Mouse (Mus musculus) induced T-regulatory cell, adult 2 months (primary cell): ENCODE data around the gene Pabpc5.

Source experiments
- DNase-seq: peaks from one replicate; pipeline ENCODE4 v3.0.0-alpha.2; 2012; ENCODE audit warnings: low read depth

Gene Pabpc5

GRCm38 (mm10) chrX:119927081-119927571 is at the start of gene Pabpc5:
Gene Pabpc5, plus strand, starts transcription at chrX:119927196.
- no peak for DNase-seq

- no peak for DNase-seq
Measured at GRCm38 (mm10) chrX:119886957-119887593, 39.9 kb upstream of the Pabpc5 start.

GRCm38 (mm10) chrX:119888326-119888920 is 38.6 kb upstream of the Pabpc5 start:
- no peak for DNase-seq

- DNase-seq, result no peak
Measured at GRCm38 (mm10) chrX:119927852-119928251, 856 bp downstream of the Pabpc5 start.
